Mouse (Mus musculus) frontal cortex, postnatal 25 days (tissue): ENCODE measurements around the gene Nr0b2.

Experiments
- DNase-seq, 2 experiments: peaks; one replicate each; pipeline ENCODE4 v3.0.0; 2022; ENCODE audit warnings: low spot score in 2 of 2

Gene Nr0b2

DNA sequence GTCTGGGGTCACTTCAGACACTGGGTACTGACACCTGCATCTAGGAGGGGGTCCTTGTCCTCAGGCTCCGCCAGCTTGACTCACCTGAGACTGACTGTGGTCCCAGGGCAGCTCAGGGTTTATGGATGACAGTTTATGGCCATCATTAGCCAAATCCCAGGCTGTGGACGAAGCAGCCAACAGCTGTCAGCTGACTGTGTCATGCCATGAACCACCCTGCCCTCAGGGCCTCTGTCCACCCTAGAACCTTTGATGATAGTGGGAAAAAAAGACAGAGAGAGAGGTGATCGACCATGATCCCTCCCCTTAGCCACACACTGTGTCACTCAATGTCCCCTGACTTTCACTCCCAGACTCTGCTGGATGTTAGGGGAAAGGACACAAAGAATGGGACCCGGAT is 8.4 kb downstream of the Nr0b2 start:
- no peak for DNase-seq

DNA sequence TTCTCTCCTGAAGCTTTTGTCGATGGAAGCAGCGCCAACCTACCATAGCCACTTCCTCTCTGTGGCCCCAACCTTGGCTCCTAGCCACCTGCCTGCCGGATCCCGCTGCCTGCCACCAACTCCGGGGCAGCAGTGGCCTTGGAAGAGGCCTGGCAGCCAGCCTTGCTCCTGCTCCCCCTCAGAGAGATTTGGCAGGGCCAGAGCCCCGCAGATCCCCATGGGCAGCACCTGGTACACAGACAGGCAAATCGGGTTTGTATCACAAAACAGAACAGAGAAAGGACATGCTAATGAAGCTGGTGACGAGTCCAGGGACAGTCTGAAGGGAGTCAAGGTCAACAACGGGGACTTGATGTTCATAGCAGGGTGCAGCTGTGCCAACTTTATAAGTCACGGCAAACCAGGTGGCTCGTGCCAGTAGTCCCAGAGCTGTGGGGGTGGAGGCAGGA is 10.0 kb downstream of the Nr0b2 start:
- no peak for DNase-seq

DNA sequence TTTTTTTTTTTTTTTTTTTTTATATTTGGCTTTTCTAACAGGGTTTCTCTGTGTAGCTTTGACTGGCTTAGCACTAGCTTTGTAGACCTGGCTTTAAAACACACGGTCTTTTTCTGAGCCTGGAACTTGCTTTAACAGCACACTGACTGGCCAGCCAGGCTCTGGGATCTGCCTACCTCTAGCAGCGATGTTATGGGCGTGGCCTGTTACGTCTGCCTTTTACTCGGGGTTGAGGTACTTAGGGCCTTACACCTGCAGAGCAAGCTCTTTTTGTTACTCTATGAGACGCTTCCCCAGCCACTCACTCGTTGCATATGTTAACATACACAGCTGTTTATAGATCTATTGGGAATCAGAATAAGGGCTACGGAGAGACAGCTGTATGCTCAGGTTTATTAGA is 14.1 kb downstream of the Nr0b2 start:
- no peak for DNase-seq

DNA sequence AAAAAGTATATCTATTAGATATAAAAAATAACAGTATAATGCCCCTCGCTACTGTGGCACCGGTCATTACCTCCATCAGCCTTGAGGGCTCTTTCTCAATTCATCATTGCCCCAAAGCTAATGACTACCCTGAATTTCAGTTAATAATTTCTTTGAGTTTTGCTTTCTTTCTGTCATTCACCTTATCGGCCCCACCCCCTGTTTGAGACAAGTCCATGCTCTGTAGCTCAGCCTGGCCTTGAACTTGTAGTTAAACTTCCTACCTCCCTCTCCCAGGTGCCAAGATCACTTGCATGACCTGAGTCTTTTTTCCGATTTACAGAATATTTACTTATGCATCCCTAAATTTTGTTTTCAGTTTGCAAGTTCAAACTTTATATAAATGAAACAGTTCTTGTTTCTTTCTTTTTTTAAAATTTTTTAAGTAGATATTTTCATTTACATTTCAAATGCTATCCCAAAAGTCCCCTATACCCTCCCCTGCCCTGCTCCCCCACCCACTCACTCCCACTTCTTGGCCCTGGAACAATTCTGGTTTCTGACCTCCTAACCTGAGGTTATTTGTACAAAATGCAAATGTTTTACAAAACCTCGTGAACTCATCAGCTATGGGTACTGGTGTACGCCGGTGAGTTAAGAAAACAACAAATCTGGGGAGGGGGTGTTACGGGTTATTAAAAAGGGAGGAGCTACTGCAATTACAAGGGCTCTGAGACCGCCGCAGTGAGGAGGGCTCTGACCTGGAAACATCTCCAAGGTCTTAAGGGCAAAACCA is 16.3 kb downstream of the Nr0b2 start:
- DNase-seq = no peak

DNA sequence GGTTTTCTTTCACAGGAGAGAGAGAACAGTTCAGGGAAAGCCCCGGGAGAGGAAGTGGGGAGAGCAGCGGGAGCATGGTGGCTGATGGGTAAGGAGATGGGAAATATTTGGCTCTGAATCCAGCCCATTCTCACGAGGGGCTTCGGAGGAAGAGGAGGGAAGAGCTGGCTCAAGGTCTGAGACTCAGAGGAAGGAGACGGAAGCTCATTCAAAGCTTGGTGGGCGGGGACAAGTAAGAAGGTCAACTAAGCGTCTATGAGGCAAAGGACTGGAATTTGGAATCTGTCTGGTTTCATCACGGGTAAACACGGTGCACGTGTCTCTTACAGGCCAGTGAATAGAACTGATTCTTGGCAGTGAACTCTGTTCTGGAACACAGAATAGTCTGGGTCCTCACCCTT is 16.9 kb downstream of the Nr0b2 start:
- DNase-seq = no peak

DNA sequence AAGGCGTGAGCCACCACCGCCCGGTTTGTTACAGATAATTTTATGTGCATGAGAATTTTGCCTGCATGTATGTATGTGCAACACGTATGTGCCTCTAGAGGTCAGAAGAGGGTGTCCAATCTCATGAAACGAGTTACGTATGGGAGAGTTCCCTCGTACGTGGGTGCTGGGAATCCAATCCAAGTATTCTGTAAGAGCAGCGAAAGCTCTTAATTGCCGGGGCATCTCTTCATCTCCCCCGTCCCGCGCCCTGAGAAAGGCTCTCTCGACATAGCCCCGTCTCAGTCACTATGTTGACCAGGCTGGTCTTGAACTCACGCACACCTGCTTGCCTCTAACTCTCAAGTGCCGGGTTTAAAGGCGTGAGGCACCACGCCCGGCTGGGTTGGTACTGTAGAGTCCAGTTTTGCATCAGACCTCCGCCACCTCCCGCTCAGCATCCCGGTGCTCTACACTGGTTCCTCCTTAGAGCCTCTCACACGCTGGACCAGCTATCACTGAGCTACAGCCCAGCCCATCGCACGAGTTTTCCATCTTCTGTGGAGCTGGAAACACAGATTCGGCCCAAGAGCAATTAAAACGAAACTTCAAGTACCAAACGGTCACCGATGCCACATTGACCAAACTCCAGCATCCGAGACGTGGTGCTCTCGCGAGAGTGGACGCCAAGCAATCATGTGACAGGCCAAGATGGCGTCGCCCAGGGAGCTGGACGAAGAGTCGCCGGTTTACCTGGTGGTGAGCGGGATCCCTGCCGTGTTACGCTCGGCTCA is 21.1 kb downstream of the Nr0b2 start, which contains the start of gene Gpatch3:
Gene Gpatch3, plus strand, starts transcription at position 676 of the 773 bp plus-strand sequence.
- DNase-seq = peak; percentile 76 to 85

DNA sequence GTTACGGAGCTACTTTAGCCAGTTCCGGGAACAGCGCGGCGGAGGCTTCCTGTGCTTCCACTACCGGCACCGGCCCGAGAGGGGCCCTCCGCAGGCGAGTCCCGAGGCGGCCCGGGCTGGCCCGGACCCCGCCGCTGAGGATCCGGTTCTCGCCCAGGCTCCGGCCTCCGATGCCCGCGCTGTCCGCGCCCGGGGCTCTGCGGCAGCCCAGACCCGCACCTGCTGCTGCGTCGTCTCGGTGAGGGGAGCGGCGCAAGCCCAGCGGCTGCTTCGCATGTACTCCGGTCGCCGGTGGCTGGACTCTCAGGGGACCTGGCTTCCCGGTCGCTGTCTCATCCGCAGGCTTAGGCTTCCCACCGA is 21.6 kb downstream of the Nr0b2 start:
- peak in 1 of 2 experiments; percentile 9 for DNase-seq

DNA sequence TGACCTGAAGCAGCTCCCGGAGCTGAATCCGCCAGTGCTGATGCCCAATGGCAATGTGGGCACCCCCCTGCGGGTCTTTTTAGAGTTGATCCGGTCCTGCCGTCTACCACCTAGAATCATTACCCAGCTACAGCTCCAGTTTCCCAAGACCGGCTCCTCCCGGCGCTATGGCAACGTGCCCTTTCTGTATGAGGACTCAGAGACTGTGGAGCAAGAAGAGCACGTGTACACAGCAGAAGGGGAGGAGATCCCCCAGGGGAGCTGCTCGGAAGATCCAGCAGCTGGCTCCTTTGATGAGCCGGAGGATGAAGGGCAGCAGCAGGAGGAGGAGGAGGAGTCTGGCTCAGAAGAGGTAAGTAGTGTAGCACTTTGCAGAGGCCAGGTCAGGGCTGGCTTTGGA is 24.8 kb downstream of the Nr0b2 start:
- no peak for DNase-seq

DNA sequence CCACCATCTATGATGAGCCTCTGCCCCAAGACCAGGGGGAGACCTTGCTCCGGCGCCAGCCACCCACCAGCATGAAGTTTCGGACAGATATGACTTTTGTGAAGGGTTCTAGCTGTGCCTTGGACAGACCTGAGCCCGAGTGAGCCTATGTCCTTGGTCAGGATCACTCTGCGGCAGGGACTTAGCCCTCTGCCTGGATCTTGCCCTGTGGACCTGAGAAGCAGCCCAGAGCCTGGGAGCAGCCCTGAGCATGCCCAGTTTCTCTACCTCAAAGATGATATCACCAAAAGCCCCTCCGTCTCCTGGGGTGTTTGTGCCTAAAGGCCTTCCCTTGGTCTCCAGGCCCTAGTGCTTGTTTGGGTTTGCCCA is 30.5 kb downstream of the Nr0b2 start:
- DNase-seq = no peak

DNA sequence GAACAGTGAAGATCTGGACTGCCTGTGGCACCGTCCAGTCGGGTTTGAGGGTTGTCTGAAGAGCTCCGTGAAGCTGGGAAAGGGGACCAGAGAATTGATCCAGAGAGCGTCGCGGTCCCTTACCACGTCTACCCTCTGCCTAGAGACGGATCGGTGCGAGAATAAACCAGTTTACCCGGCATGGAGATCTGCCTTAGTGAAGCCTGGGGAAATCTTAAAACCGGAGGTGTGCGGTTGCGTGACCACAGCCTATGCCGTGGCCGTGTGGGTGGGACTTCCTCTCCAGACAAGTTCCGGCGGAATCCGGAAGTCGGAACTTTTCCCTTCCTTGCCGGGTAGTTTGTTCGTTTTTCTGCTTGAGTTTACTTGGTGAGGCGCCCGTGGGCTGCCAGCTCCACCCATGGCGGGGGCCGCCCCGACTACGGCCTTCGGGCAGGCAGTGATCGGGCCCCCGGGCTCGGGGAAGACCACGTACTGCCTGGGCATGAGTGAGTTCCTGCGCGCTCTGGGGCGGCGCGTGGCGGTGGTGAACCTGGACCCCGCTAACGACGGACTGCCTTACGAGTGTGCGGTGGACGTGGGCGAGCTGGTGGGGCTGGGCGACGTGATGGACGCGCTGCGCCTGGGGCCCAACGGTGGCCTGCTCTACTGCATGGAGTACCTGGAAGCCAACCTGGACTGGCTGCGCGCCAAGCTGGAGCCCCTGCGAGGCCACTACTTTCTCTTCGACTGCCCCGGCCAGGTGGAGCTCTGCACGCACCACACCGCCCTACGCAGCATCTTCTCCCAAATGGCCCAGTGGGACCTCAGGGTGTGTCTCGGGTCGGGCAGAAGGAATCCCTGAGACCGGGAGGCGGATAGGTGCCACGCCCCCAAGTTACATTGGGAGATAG is 31.1 kb downstream of the Nr0b2 start, which contains the start of gene Gpn2:
Gene Gpn2, plus strand, starts transcription at position 304 of the 893 bp plus-strand sequence.
- peak; percentile 50 to 73 for DNase-seq

DNA sequence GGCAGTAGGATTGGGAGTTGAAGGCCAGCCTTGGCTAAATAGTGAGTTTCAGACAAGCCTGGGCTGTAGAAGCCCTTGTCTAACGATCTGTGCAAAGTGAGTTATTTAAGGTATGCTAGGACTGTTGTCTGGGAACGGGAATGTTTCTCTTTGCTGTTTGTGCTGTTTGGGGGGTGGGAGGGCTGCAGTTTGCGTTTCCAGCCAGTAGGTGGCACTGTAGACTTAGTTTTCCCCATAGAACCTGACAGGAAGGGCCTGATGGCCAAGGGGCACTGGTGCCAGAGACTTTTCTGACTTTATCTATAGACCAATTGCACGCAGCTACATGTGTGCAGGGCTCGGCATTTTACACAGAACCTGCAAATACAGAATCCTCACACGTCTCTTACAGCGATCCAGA is 39.4 kb downstream of the Nr0b2 start:
- peak; percentile 49 to 67 for DNase-seq

DNA sequence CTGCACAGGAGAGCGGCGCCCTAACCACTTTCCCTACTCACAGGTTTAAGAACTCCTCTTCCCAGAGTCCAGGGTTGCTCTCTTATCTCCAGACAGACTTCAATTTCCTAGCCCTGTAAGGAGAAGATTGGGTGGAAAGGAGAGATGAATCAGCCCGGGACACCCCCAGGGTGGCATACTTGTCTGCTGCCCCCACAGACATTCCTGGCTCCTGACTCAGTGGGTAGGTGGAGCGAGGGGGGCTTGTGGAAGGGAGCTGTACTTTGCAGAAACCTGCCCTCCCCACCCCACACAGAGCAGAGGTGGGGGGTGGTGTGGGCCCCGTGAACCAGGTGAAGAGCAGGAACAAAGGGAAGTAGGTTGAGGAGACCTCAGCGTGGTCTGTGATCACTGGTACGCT is 42.4 kb downstream of the Nr0b2 start:
- peak in 1 of 2 experiments; percentile 18 for DNase-seq

DNA sequence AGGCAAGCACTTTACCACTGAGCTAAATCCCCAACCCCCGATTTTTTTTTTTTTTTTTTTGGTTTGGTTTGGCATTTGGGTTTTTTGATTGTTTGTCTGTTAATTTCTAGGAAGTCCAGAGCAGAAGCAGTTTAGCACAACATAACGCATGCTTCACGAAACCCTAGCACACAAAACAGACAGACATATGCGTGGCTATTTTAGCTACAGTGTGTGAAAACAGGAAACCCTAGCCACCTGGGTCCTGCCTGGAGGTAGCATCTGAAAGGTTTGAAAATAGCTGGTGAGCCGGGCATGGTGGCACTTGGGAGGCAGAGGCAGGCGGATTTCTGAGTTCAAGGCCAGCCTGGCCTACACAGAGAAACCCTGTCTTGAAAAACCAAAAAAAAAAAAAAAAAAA is 42.9 kb downstream of the Nr0b2 start:
- DNase-seq = no peak

DNA sequence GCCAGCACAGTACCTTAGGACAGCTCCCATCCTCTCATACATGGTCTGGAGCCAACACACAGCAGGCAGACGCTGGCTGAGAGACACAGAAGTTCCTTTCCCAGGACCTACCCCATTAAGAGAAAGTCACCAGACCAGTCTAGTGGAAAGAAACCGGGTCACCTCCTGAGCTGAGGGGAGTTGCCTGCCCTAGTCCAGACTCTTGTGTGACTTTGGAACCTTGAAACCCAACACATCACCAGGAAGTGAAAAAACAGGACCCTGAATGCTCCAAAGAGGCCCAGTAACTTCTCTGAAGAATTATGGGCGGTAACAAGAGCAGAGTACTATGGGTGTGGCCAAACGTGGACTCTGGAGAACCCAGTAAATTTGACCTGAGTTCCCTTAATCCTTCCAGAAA is 45.4 kb downstream of the Nr0b2 start:
- DNase-seq = no peak

DNA sequence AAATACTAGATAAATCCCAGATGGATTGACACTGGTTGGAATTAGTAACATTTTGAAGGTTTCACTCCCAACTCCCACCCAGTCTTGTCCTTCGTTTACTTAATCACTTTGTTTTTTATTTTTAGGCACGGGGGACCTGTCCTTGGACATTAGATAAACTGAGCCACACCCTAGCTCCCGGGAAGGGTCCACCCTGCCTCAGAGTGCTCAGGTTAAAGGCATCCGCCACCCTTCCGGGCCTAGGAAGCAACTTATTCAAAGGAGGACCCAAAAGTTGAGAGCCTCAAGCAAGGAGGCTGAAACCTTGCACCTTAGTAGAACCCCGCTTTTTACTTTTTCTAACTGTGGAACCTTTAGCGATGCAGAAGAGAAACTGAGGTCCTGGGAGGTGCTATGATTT is 45.9 kb downstream of the Nr0b2 start:
- DNase-seq = no peak

DNA sequence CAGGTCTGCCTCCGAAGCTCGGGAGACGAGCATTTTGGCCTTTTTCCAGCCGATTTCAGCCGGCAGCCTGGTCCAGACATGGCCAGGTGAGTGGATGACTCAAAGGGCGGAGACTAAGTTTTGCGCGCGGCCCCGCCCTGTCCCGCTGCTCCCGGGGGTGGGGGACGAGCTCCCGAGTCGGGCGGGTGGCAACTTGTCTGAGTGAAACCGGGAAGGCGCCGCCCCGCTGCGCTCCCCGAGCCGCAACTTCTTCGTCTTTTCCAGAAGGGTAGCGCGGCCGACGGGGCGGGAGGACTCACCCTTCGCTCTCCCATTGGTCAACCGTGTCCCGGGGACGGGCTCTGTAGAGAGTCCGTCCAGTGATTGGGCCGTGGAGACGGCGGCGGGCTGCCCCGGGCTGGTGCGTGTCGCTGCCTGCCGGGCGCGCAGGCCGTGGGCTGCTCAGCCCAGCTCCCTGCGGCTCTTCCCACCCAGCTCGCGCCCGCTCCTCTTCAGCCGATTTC is 46.4 kb downstream of the Nr0b2 start:
- DNase-seq = peak; percentile 52 to 64

DNA sequence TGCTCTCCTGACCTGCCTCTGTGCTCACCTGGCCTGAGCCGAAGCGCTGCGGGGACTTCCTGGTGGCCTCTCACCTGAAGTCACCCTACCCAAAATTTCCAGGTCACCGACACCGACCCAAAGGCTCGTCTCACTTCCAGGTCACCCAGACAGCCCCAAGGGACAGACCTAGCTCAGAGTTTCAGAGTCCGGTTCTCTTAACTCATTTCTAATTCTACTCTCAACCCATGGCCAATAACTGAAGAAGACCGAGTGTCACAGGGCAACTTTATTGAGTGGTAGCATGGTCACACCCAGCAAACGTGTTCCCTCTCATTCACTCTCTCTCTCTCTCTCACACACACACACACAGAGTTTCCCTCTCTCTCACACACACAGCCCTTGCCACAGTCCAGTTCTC is 47.1 kb downstream of the Nr0b2 start:
- no peak for DNase-seq

DNA sequence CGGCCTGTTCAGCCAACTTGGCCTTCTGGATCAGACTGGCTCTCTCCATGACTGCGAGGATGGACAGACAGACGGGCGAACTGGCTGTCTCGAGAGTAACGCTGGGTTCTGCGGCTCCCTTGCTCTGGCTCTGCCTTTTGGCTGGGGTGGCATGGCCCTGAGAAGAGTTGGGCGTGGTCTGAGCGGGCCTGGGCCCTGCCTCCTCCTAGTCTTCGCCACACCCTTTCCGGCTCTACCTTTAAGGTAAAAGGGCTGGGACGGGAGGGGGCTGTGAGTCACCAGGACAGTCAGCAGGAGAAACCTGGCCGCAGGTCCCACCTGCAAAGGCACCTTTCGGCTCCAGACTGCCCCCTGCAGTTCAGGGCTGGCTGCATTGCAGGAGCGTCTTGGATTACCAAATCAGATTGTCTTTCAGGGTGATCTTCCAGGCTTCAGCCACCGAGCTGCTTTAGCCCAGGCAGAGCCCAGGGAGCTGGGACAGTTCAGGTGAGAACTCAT is 48.6 kb downstream of the Nr0b2 start, which contains the start of gene Sfn:
Gene Sfn, minus strand, starts transcription at position 448 of the 498 bp plus-strand sequence.
- no peak for DNase-seq

DNA sequence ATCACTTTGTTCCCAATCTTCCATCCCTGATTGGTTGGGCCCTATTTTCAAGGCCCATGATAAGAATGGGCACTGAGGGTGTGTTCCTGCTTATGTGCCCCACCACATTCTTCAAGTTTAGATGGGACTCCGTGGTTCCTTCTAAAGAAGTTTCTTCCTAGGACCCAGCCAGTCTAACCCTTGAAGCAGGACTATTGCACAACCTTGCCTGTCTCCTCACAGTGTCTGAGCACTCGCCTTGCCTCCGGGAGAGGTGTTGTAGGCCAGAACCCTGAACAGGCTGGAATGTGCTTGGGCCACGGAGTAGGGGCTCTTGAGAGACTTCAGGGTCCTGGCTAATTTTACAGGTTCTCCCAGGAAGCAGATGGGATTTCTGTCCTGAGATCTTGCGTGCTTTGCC is 49.9 kb downstream of the Nr0b2 start:
- no peak for DNase-seq

DNA sequence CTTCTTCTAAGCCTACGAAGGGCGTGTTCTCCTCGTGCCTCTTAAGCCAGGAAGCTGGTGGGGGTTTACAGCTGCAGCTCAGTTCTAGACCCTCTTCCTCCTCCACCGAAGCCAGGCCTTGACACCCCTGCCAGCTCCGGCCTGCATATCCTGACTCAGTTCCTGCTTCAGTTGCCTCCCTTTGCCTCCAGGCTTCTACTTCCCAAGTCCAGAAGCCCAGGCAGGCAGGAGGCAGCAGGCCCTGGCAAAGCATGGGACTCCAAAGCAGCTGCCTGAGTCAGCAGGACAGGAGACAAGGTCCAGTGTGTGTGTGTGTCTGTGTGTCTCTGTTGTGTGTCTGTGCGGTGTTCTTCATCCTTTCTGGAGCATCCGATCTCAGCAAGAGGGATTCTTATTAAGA is 51.0 kb downstream of the Nr0b2 start:
- DNase-seq = no peak

DNA sequence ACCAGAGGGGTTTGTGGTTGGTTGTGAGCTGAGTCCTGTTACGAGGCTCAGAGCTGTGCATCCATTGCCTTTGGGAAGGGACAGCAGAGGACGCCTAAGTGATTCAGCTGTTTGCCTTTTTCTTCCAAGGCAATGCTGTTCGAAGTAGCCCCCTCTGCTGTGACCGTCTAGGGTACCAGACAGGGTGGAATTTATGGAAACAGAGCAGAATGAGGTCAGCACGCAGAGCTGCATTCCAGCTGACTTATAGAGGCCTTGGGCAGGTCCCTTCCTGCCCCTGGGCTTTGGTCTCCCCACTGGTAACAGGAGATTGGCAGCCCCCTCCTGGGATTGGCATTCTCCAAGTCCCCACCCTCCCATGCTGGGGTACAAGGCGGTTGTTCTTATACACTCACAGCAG is 51.7 kb downstream of the Nr0b2 start:
- DNase-seq = no peak

DNA sequence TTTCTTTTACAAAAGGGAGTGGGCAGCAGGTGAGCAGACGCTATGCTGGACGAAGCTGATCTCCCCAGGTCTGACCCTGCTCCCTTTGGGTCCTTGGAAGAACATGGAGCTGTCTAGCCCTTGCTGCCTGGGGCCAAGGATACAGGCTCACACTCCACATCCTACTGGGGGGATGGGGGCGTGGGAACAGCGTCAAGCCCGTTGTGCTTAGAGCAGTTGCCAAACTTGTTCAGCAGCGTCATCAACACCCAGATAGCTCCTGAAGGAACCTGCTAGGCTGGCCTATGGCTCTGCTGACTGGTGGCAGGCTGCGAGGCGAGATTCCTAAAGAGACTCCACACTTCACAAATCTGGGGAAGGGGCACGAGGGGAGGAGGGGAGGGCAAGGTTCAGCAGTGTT is 52.2 kb downstream of the Nr0b2 start:
- no peak for DNase-seq
